Mouse (Mus musculus) heart, postnatal 0 days (tissue): ENCODE data around the gene Btbd16.

Experiments
- CTCF ChIP-seq: IDR thresholded peaks from 2 replicates; pipeline ENCODE4 v1.5.1; 2016; ENCODE audit warnings: antibody characterized with exemption, control low read depth, low read depth
- EP300 ChIP-seq: IDR thresholded peaks from 2 replicates; pipeline ENCODE4 v1.6.1; 2016; ENCODE audit warnings: antibody characterized with exemption, low read depth

- TF ChIP-seq CTCF (no peak), EP300 (no peak)
Observed at GRCm38 (mm10) chr7:130812407-130812806, 38.5 kb downstream of the Btbd16 start.
